Mouse (Mus musculus): ENCODE results near the gene Samd15. TPM values are rescaled to one million over a fixed set of nuclear protein-coding genes. Genes with fewer than 3 reads are reported as not detected.

Gene Samd15
- polyA plus RNA-seq, 1 experiment from 2014 or later = 1.5 TPM

- H3K36me3 ChIP-seq = peaks cover 46% of the 10 kb centered on the region
- no peak within 1 kb of the TSS for H3K9ac ChIP-seq
- no peaks in the 10 kb centered on the region for H3K27me3 ChIP-seq
- no peaks in the 10 kb centered on the region for H3K4me1 ChIP-seq
- WGBS = 95% methylated on average over 1 of the region's 1 CpGs
- no peak within 1 kb of the TSS for H3K27ac ChIP-seq
- no peak within 1 kb of the TSS for H3K4me2 ChIP-seq
- ATAC-seq (ENCODE audit: insufficient number of reproducible peaks, insufficient read depth, low FRiP score, low TSS enrichment, low read depth) = no peak
- no peaks in the 10 kb centered on the region for H3K9me3 ChIP-seq
- no peak within 1 kb of the TSS for H3K4me3 ChIP-seq
Measured at GRCm38 (mm10) chr12:87238632-87239031, 39.1 kb downstream of the Samd15 start, which contains the start of gene Noxred1. Gene Noxred1 (minus strand): TSS chr12:87238732.

DNA sequence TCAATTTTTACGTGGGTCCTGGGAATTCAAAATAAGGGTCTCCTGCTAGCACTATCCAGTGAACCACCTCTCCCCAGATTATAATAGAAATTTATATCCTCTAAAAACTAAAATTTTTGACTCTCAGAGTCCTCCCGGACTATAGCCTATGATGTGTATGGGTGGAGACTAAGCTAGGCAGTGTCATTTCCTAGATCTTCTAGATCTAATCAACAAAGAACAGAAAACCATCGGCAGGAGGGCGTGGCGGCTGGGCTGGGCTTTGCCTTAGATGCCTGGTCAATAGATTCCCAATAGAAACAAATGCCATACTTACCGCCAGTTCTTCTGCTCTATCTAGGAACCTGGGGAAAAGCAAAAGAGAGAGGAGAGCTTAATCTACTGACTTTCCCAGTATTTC is 50.6 kb downstream of the Samd15 start:
- peaks cover 87% of the 10 kb centered on the region for H3K36me3 ChIP-seq
- no peaks in the 10 kb centered on the region for H3K4me1 ChIP-seq
- WGBS = 88% methylated on average over 6 of the region's 6 CpGs
- H3K27me3 ChIP-seq = no peaks in the 10 kb centered on the region
- H3K9me3 ChIP-seq = no peaks in the 10 kb centered on the region
- H3K4me3 ChIP-seq = no peak overlapping the region
- H3K9ac ChIP-seq = no peak overlapping the region
- no peak overlapping the region for H3K27ac ChIP-seq
- no peak for ATAC-seq (ENCODE audit: insufficient number of reproducible peaks, insufficient read depth, low FRiP score, low TSS enrichment, low read depth)
- H3K4me2 ChIP-seq = no peak overlapping the region

- no peaks in the 10 kb centered on the region for H3K27me3 ChIP-seq
- H3K4me2 ChIP-seq = no peak overlapping the region
- WGBS = 88% methylated on average over 6 of the region's 6 CpGs
- no peak overlapping the region for H3K27ac ChIP-seq
- H3K9ac ChIP-seq = no peak overlapping the region
- H3K4me3 ChIP-seq = no peak overlapping the region
- ATAC-seq (ENCODE audit: insufficient number of reproducible peaks, insufficient read depth, low FRiP score, low TSS enrichment, low read depth) = no peak
- no peaks in the 10 kb centered on the region for H3K4me1 ChIP-seq
- no peaks in the 10 kb centered on the region for H3K9me3 ChIP-seq
- H3K36me3 ChIP-seq = peaks cover 93% of the 10 kb centered on the region
Measured at GRCm38 (mm10) chr12:87253878-87254277, 54.4 kb downstream of the Samd15 start.

DNA sequence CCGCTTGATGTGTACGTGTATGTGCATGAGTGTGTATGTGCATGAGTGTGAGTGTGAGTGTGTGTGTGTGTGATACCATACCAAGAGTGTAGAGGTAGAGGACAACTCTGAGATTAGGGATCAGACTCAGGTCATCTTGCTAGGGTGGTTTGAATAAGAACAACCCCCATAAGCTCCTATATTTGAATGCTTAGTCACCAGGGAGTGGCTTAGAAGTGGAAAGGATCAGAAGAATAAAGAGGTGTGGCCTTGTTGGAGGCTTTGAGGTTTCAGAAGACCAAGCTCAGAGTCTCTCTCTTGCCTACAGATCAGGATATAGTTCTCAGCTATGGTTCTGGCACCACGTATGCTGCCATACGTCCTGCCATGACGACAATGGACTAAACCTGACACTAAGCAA is 57.1 kb downstream of the Samd15 start:
- no peak overlapping the region for H3K27ac ChIP-seq
- H3K36me3 ChIP-seq = peaks cover 90% of the 10 kb centered on the region
- no peak for ATAC-seq (ENCODE audit: insufficient number of reproducible peaks, insufficient read depth, low FRiP score, low TSS enrichment, low read depth)
- no peaks in the 10 kb centered on the region for H3K4me1 ChIP-seq
- no peak overlapping the region for H3K4me3 ChIP-seq
- no peaks in the 10 kb centered on the region for H3K27me3 ChIP-seq
- no peak overlapping the region for H3K9ac ChIP-seq
- no peak overlapping the region for H3K4me2 ChIP-seq
- no peaks in the 10 kb centered on the region for H3K9me3 ChIP-seq
- WGBS = 94% methylated on average over 5 of the region's 5 CpGs

GRCm38 (mm10) chr12:87260562-87260961 is 61.0 kb downstream of the Samd15 start:
- no peak overlapping the region for H3K27ac ChIP-seq
- no peak overlapping the region for H3K4me3 ChIP-seq
- no peak overlapping the region for H3K4me2 ChIP-seq
- H3K4me1 ChIP-seq = peaks cover 8% of the 10 kb centered on the region; the same call in 1 of the 2 replicates
- no peak overlapping the region for H3K9ac ChIP-seq
- no peaks in the 10 kb centered on the region for H3K27me3 ChIP-seq
- no peaks in the 10 kb centered on the region for H3K9me3 ChIP-seq
- H3K36me3 ChIP-seq = peaks cover 73% of the 10 kb centered on the region
- 96% methylated on average over 8 of the region's 8 CpGs for WGBS
- ATAC-seq (ENCODE audit: insufficient number of reproducible peaks, insufficient read depth, low FRiP score, low TSS enrichment, low read depth) = no peak

Other genes with a start within 250 kb of the Samd15 start
- 0.12 and 0.15 TPM in 2 replicates for gene Zdhhc22, start 209.3 kb upstream of the Samd15 start, polyA plus RNA-seq (2015; fragmentation: Nextera tagmentation; extraction: Ambion mirVana)
- gene Tmem63c, start 178.4 kb upstream of the Samd15 start, polyA plus RNA-seq (2015; fragmentation: Nextera tagmentation; extraction: Ambion mirVana) = 0.17 TPM in 1 of 2 replicates, not detected in the other
- 0.33 and 0.38 TPM in 2 replicates for gene Ngb, start 97.2 kb upstream of the Samd15 start, polyA plus RNA-seq (2015; fragmentation: Nextera tagmentation; extraction: Ambion mirVana)
- gene Gstz1, start 52.6 kb upstream of the Samd15 start, polyA plus RNA-seq (2015; fragmentation: Nextera tagmentation; extraction: Ambion mirVana) = 29.1 and 32.1 TPM in 2 replicates
- 14.3 and 14.4 TPM in 2 replicates for gene Pomt2, start 51.8 kb upstream of the Samd15 start, polyA plus RNA-seq (2015; fragmentation: Nextera tagmentation; extraction: Ambion mirVana)
- 2.0 and 2.4 TPM in 2 replicates for gene Tmed8, start 731 bp downstream of the Samd15 start, polyA plus RNA-seq (2015; fragmentation: Nextera tagmentation; extraction: Ambion mirVana)
- 0.32 and 0.84 TPM in 2 replicates for gene Noxred1, start 39.0 kb downstream of the Samd15 start, polyA plus RNA-seq (2015; fragmentation: Nextera tagmentation; extraction: Ambion mirVana)
- 49.6 and 52.1 TPM in 2 replicates for gene Vipas39, start 66.5 kb downstream of the Samd15 start, polyA plus RNA-seq (2015; fragmentation: Nextera tagmentation; extraction: Ambion mirVana)
- gene Ahsa1, start 66.8 kb downstream of the Samd15 start, polyA plus RNA-seq (2015; fragmentation: Nextera tagmentation; extraction: Ambion mirVana) = 210 and 231 TPM in 2 replicates
- 1.1 and 1.6 TPM in 2 replicates for gene Ism2, start 100.0 kb downstream of the Samd15 start, polyA plus RNA-seq (2015; fragmentation: Nextera tagmentation; extraction: Ambion mirVana)
- gene Sptlc2, start 188.6 kb downstream of the Samd15 start, polyA plus RNA-seq (2015; fragmentation: Nextera tagmentation; extraction: Ambion mirVana) = 70.5 and 76.3 TPM in 2 replicates
- 336 and 343 TPM in 2 replicates for gene Slirp, start 244.2 kb downstream of the Samd15 start, polyA plus RNA-seq (2015; fragmentation: Nextera tagmentation; extraction: Ambion mirVana)
- gene Alkbh1, start 244.3 kb downstream of the Samd15 start, polyA plus RNA-seq (2015; fragmentation: Nextera tagmentation; extraction: Ambion mirVana) = 65.9 and 76.1 TPM in 2 replicates

All from embryonic facial prominence, embryonic 13.5 days (tissue).